Mouse (Mus musculus) myocyte (in vitro differentiated cells): ENCODE results near the gene Cdc42se2.

Experiments
- CEBPB ChIP-seq: IDR thresholded peaks from 2 replicates; pipeline ENCODE4 v1.6.1; 2011; ENCODE audit warnings: mild to moderate bottlenecking, moderate library complexity; ENCODE audit not compliant: poor library complexity, insufficient read depth, severe bottlenecking
- MAX ChIP-seq: IDR thresholded peaks from one replicate; pipeline ENCODE4 v1.6.1; 2011; ENCODE audit warnings: low read depth, mild to moderate bottlenecking, control low read depth
- MYOG ChIP-seq, 3 experiments: IDR thresholded peaks; one replicate each; pipeline ENCODE4 v1.6.1; 2011; ENCODE audit warnings: control low read depth in 2 of 3, low read depth in 2 of 3, mild to moderate bottlenecking in 2 of 3; ENCODE audit not compliant: insufficient read length in 2 of 3, control insufficient read depth in 1 of 3, insufficient read depth in 1 of 3
- POLR2A ChIP-seq: IDR thresholded peaks from one replicate; pipeline ENCODE4 v1.6.1; 2011; ENCODE audit warnings: low read depth, mild to moderate bottlenecking, control low read depth, moderate library complexity; ENCODE audit not compliant: insufficient read length
- POLR2AphosphoS2 ChIP-seq: IDR thresholded peaks from one replicate; pipeline ENCODE4 v1.6.1; 2011; ENCODE audit warnings: low read depth, control low read depth; ENCODE audit not compliant: insufficient read length
- SRF ChIP-seq: IDR thresholded peaks from one replicate; pipeline ENCODE4 v1.6.1; 2011; ENCODE audit warnings: low read depth; ENCODE audit not compliant: control insufficient read depth, insufficient read length
- TCF12 ChIP-seq: IDR thresholded peaks from one replicate; pipeline ENCODE4 v1.6.1; 2011; ENCODE audit warnings: mild to moderate bottlenecking, control low read depth; ENCODE audit not compliant: poor library complexity, insufficient read depth, severe bottlenecking
- TCF3 ChIP-seq: IDR thresholded peaks from one replicate; pipeline ENCODE4 v1.6.1; 2011; ENCODE audit warnings: low read depth, control low read depth; ENCODE audit not compliant: insufficient read length
- USF1 ChIP-seq: IDR thresholded peaks from one replicate; pipeline ENCODE4 v1.6.1; 2011; ENCODE audit warnings: low read depth, mild to moderate bottlenecking, control low read depth, moderate library complexity

DNA sequence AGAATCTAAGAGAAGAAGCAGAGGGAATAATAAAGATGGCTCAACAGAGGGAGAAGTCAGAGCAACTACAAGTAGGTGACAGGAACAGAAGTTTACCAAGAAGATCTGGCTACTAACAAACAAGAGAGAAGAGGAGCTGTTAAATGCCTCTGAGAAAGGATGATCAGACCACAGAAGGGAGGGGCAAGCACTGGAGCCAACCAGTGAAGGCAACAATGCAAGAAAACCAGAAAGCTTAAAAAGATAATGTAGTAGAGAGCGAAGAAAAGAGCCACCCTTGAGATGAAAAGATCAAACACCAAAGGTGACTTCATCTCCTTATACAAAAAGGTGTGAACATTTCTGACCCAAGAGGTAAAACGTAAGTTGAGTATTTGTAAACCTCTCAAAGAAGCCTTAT lies 46.1 kb downstream of the Cdc42se2 start:
- TF ChIP-seq USF1 (no peak), CEBPB (no peak), POLR2A (no peak), MYOG (IDR thresholded peaks at IDR 0.05; ENCODE audit: control insufficient read depth in 1 of 3, insufficient read depth in 1 of 3, insufficient read length in 2 of 3, low read depth in 2 of 3) (no peak), TCF12 (no peak), MAX (no peak), POLR2AphosphoS2 (no peak), SRF (no peak), TCF3 (no peak)
